Mouse (Mus musculus): ENCODE measurements around the gene Wdr41.

DNA sequence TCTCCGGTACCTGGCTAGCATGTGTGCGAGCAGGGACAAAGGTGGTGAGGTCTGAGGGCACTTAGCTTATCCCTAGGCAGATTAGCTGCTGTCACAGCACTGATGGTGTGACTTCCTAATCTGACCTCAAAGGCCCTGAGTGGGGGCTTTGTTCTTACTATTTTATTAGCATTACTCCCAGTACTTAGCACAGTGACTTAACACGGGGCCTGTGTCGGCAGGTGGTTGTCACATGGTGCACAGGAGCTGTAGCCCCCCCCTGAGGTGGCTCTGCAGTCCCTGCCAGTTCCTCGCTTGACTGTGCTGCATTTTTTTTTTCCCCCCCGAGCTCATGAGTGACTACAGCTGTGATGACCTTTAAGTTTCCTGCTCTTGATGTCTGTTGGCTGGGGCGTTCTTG, 2.9 kb downstream of the Wdr41 start:
- TF ChIP-seq CTCF (IDR thresholded peaks at IDR 0.05; ENCODE audit: borderline replicate concordance, insufficient read depth, low read depth, low read length) (no peak), POLR2A (IDR thresholded peaks at IDR 0.05; ENCODE audit: borderline replicate concordance, insufficient read depth, low read length) (no peak)

Data from cerebellum, adult 2 months (tissue).